Mouse (Mus musculus): ENCODE measurements around the gene Bace1.

Bace1 gene

DNA sequence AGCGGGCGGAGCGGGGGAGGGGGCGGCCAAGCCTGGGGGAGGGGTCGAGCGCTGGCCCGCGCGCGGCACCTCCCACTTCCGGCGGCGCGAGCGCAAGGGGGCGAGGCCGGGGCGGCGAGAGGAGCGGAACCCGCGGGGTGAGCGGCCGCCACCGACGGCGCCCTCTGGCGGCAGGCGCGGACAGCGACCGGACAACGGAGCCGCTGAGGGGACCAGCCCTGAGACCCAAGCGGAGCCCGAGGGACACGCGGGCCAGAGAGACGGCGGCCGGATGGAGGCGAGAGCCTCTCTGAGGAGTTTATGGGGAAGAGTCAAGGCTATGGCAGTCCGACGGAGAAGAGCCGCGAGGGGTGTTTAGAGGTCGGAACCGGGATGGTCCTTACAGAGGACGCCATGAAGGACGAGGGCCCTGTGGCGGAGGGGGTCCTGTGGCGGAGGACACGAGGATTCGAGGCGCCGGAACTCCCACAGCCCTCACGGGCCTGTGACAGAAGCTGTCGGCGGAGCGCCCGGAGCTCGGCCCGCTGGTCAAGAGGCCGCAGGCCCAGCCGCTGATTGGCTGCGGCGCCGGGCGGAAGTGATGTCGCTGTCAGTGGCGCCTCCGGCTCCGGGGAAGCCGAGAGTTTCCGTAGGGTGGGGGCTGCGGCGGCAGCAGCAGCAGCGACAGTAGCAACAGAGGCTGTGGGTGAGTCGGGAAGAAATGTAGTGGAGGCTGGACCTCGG is 68.1 kb downstream of the Bace1 start, which contains the start of the genes Pcsk7 and Rnf214:
Pcsk7 (plus strand) TSS at position 143 of the 723 bp plus-strand sequence.
Rnf214 (minus strand) TSS at position 557 of the 723 bp plus-strand sequence.
- peak; percentile 91 to 93 for DNase-seq

DNA sequence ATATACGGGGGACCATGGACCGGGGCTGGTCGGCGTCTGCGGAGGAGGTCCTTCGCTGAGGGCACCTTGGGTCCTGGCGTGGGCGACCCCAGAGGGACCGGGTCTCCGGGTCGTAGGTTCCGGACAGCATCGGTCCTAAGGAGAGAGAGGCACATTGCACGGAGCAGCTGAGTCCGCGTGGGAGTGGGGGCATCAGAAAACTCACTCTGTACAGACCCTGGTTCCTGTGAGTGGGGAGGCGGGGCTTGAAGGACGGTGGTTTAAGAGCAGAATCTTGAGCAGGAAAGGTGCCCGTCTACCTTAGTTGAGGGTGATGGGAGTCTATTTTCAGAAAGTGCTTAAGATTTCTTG is 68.7 kb downstream of the Bace1 start:
- DNase-seq = peak in 1 of 2 experiments; percentile 37

DNA sequence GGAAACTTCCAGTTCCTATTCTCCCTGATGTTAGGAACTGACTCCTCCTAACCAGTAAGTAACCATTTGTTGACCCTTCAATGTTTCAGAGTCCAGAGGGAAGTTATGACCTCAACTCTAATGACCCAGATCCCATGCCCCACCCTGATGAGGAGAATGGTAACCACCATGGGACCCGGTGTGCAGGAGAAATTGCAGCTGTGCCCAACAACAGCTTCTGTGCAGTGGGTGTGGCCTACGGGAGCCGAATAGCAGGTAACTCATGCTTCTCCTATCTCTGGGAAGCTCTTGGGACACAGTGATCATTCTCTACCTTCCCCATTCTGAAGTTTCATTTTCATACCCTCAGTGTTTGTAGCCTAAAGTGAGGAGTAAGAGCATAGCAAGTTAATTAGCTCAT is 72.6 kb downstream of the Bace1 start:
- DNase-seq = no peak

- peak; percentile 77 to 78 for DNase-seq
Observed at GRCm38 (mm10) chr9:45911673-45912072, 73.3 kb downstream of the Bace1 start.
